Mouse (Mus musculus) thymus, postnatal 4 days (tissue): ENCODE measurements around the gene Ric8a.

Experiments used
- DNase-seq: peaks from one replicate; pipeline ENCODE4 v3.0.0; 2021

Ric8a gene

DNA sequence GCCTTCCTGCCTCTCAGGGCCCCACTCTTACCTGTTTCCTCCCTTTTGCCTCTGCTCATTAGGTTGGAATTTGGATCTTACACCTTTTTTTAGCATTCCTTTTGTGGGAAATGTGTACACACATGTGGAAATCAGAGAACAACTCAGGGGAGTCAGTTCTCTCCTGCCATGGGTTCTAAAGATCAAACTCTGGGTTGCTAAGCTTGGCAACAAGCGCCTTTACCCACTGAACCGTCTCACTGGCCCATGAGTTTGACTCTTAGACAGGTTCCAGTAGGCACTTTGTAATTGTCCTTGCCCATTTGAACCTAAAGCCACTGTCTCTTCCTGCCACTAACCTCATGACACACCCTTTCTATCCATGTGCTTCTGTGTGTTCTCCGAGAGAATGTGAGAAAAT is 37.9 kb downstream of the Ric8a start:
- DNase-seq = no peak

DNA sequence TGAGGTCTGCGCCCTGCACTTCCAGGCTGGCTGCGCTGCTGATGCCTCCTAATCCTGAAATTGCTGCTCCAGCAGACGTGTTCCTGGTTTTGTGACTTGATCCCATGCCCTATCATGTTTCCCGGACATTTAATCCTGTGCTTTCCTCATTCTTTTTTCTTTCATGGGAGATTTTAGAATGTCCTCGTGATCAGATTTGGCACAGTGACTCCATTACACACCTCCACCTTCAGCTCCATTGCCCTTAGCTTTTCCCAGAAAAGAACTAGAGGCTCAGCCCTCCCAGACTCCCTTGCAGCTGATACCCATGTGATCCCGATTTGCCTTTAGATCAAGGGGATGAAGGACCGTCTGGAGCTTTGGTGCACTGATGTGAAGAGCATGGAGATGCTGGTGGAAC is 41.1 kb downstream of the Ric8a start:
- DNase-seq = no peak

GRCm38 (mm10) chr7:140899121-140899520 is 42.4 kb downstream of the Ric8a start:
- DNase-seq = no peak

DNA sequence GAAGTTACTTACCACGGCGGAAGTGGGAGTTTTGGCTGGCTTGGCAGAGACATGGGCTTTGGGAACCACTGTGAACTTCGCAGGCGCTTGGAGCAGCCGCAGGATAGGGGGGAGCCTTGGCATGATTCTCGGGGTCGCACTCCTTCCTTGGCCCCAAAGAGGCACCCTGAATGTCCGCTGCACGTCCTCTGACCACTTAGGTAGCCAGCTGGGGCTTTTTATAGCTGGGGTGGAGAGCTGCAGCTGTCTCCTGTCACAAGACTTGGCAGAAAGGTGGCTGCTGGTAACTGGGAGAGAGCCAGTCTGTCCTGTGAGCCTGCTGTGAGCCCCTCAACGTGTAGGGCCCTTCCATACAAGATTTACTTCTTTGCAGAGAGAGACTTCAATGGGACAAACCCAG is 43.5 kb downstream of the Ric8a start, which contains the start of gene Cox8b:
Cox8b (minus strand) TSS at position 227 of the 400 bp plus-strand sequence.
- DNase-seq = no peak

- DNase-seq = no peak
These were observed 45.5 kb downstream of the Ric8a start for GRCm38 (mm10) chr7:140902036-140902875.

DNA sequence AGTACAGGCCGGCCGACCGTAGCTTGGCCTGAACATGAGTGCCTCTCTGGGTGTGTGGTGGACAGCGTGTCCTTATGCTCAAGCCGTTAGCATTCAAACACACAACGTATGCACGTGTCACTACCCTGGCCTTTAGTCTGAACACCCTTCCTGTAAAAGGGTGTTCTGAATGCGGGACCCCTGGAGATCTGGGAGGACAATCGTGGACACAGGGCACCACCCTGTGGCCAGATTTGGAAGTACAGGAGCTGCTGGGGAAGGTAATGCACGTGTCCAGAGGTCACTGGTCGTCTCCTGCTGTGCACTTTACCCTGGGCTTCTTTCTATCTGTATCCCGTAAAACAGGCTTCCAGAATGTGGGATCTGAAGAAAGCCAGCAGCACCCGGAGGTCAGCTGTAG is 46.5 kb downstream of the Ric8a start:
- DNase-seq = peak; percentile 90

GRCm38 (mm10) chr7:140905642-140906081 is 48.9 kb downstream of the Ric8a start:
- no peak for DNase-seq

GRCm38 (mm10) chr7:140907131-140907530 is 50.4 kb downstream of the Ric8a start:
- no peak for DNase-seq

GRCm38 (mm10) chr7:140907697-140908096 is 50.9 kb downstream of the Ric8a start:
- DNase-seq = no peak

DNA sequence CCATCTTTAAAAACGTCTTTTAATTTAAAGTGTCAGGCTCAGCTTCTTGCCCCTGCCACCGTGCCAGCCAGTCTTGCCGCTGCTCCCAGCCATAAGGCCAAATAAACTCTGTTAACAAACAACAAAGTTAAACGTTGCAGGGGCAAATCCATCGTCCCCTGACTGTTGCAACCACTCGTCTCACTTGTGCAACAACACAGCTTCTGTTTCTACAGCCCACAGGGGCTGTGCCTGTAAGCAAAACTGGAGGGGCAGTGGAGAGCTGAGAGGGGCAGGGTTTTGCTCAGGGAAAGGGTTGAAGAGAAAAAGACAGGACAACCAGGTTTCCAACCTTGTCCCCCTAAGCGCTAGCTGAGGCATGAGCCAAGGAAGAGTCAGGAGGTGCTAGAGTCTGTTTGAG is 51.4 kb downstream of the Ric8a start:
- no peak for DNase-seq

DNA sequence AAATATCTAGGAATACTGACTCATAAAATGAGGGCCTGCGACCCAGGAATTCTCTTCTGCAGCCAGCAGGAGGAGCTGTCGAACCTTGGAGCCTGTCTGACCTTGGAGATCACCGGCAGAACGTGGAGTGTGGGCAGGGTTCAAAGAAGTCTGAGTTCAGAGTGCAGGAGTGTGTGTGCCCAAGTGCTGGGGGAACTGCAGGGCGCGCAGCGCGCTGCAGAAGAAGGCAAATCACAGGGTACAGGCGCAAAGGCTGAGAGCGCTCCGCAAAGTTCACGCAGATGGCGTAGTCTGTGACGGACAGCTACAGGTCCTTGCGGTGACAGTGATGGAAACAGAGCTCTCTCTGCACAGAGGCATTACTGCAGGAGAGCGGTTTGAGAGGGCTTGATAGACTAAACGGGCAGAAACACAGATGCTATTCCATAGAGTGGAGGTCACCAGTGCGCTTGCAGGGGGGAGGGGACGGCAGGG is 51.9 kb downstream of the Ric8a start:
- DNase-seq = peak; percentile 87

GRCm38 (mm10) chr7:140912293-140912692 is 55.5 kb downstream of the Ric8a start:
- DNase-seq = no peak

- no peak for DNase-seq
These were observed 56.2 kb downstream of the Ric8a start for GRCm38 (mm10) chr7:140912846-140913482.
